Mouse (Mus musculus): ENCODE results near the gene Cep95. TPM values are rescaled to one million over a fixed set of nuclear protein-coding genes. Genes with fewer than 3 reads are reported as not detected.
"Not testable (repeated sequence)": the region's sequence is repeated elsewhere in the genome, so short reads cannot be mapped to it uniquely, and the experiment has no call there.

Cep95 gene
- polyA plus RNA-seq (2016; fragmentation: Nextera tagmentation; extraction: Ambion mirVana) = 22.8 and 25.6 TPM in 2 replicates

GRCm38 (mm10) chr11:106788775-106789459 is at the start of gene Cep95, which contains the start of gene Ddx5:
TSS of gene Cep95 (plus strand) at chr11:106789252.
TSS of gene Ddx5 (minus strand) at chr11:106789185.
- Histone ChIP-seq H3K27me3 (no peaks in the 10 kb centered on the region), H3K4me2 (replicated peaks) (peak within 1 kb of the TSS; percentile 72), H3K9me3 (no peaks in the 10 kb centered on the region), H3K9ac (replicated peaks) (peak within 1 kb of the TSS; percentile 99), H3K27ac (replicated peaks) (peak within 1 kb of the TSS; percentile 98), H3K36me3 (peaks cover 42% of the 10 kb centered on the region), H3K4me1 (peaks cover 24% of the 10 kb centered on the region), H3K4me3 (peak within 1 kb of the TSS; percentile 97)
- 0% methylated on average over 58 of the region's 58 CpGs for WGBS
- peak; percentile 91 for ATAC-seq (ENCODE audit: low FRiP score, low read depth)

- H3K4me3 ChIP-seq; H3K36me3 ChIP-seq; H3K9ac ChIP-seq (replicated peaks); H3K9me3 ChIP-seq; ATAC-seq (ENCODE audit: low FRiP score, low read depth); H3K27me3 ChIP-seq; H3K4me2 ChIP-seq (replicated peaks); H3K27ac ChIP-seq (replicated peaks): not testable (repeated sequence)
- 93% methylated on average over 5 of the region's 8 CpGs for WGBS
- peaks cover 24% of the 10 kb centered on the region for H3K4me1 ChIP-seq
Observed at GRCm38 (mm10) chr11:106740724-106741123, 48.3 kb upstream of the Cep95 start.

- H3K27ac ChIP-seq (replicated peaks) = no peak overlapping the region
- H3K36me3 ChIP-seq = no peaks in the 10 kb centered on the region
- H3K4me1 ChIP-seq = peaks cover 22% of the 10 kb centered on the region
- no peak overlapping the region for H3K4me2 ChIP-seq (replicated peaks)
- H3K4me3 ChIP-seq = no peak overlapping the region
- H3K27me3 ChIP-seq = no peaks in the 10 kb centered on the region
- H3K9ac ChIP-seq (replicated peaks) = no peak overlapping the region
- ATAC-seq (ENCODE audit: low FRiP score, low read depth) = no peak
- H3K9me3 ChIP-seq = no peaks in the 10 kb centered on the region
- 40% methylated on average over 6 of the region's 6 CpGs for WGBS
Observed at GRCm38 (mm10) chr11:106741232-106741631, 47.8 kb upstream of the Cep95 start.

GRCm38 (mm10) chr11:106741826-106742225 is 47.2 kb upstream of the Cep95 start:
- ATAC-seq (ENCODE audit: low FRiP score, low read depth) = no peak
- Histone ChIP-seq H3K9me3 (no peaks in the 10 kb centered on the region), H3K4me1 (peaks cover 16% of the 10 kb centered on the region), H3K9ac (replicated peaks) (no peak overlapping the region), H3K27me3 (no peaks in the 10 kb centered on the region), H3K36me3 (no peaks in the 10 kb centered on the region), H3K4me2 (replicated peaks) (no peak overlapping the region), H3K4me3 (no peak overlapping the region), H3K27ac (replicated peaks) (no peak overlapping the region)
- 89% methylated on average over 3 of the region's 3 CpGs for WGBS

GRCm38 (mm10) chr11:106742388-106742841 is 46.6 kb upstream of the Cep95 start:
- WGBS = 60% methylated on average over 6 of the region's 6 CpGs
- no peak overlapping the region for H3K4me3 ChIP-seq
- no peak overlapping the region for H3K9ac ChIP-seq (replicated peaks)
- no peaks in the 10 kb centered on the region for H3K36me3 ChIP-seq
- no peaks in the 10 kb centered on the region for H3K9me3 ChIP-seq
- no peaks in the 10 kb centered on the region for H3K27me3 ChIP-seq
- ATAC-seq (ENCODE audit: low FRiP score, low read depth) = no peak
- H3K4me1 ChIP-seq = peaks cover 10% of the 10 kb centered on the region
- no peak overlapping the region for H3K27ac ChIP-seq (replicated peaks)
- H3K4me2 ChIP-seq (replicated peaks) = no peak overlapping the region

- Histone ChIP-seq H3K9ac (replicated peaks) (no peak overlapping the region), H3K4me1 (peaks cover 5% of the 10 kb centered on the region), H3K9me3 (no peaks in the 10 kb centered on the region), H3K27me3 (no peaks in the 10 kb centered on the region), H3K4me3 (no peak overlapping the region), H3K36me3 (no peaks in the 10 kb centered on the region), H3K27ac (replicated peaks) (no peak overlapping the region), H3K4me2 (replicated peaks) (no peak overlapping the region)
- 93% methylated on average over 5 of the region's 5 CpGs for WGBS
- no peak for ATAC-seq (ENCODE audit: low FRiP score, low read depth)
Observed at GRCm38 (mm10) chr11:106744949-106745348, 44.1 kb upstream of the Cep95 start.

- 96% methylated on average over 7 of the region's 7 CpGs for WGBS
- H3K27me3 ChIP-seq; H3K4me3 ChIP-seq; H3K9me3 ChIP-seq; H3K36me3 ChIP-seq; H3K9ac ChIP-seq (replicated peaks); ATAC-seq (ENCODE audit: low FRiP score, low read depth); H3K27ac ChIP-seq (replicated peaks); H3K4me2 ChIP-seq (replicated peaks); H3K4me1 ChIP-seq: not testable (repeated sequence)
Observed at GRCm38 (mm10) chr11:106749557-106750120, 39.4 kb upstream of the Cep95 start.

- Histone ChIP-seq H3K4me3 (no peak within 1 kb of the TSS), H3K27me3 (no peaks in the 10 kb centered on the region), H3K36me3 (no peaks in the 10 kb centered on the region), H3K27ac (replicated peaks) (no peak within 1 kb of the TSS), H3K9ac (replicated peaks) (no peak within 1 kb of the TSS), H3K4me2 (replicated peaks) (no peak within 1 kb of the TSS), H3K9me3 (no peaks in the 10 kb centered on the region), H3K4me1 (no peaks in the 10 kb centered on the region)
- WGBS = 87% methylated on average over 13 of the region's 13 CpGs
- no peak for ATAC-seq (ENCODE audit: low FRiP score, low read depth)
Observed at GRCm38 (mm10) chr11:106750121-106750751, 38.8 kb upstream of the Cep95 start, which contains the start of gene Pecam1. TSS of gene Pecam1 (minus strand) at chr11:106750628.

- H3K4me2 ChIP-seq (replicated peaks) = no peak within 1 kb of the TSS
- WGBS = 90% methylated on average over 17 of the region's 17 CpGs
- H3K4me3 ChIP-seq = no peak within 1 kb of the TSS
- H3K4me1 ChIP-seq = no peaks in the 10 kb centered on the region
- H3K27ac ChIP-seq (replicated peaks) = no peak within 1 kb of the TSS
- H3K27me3 ChIP-seq = no peaks in the 10 kb centered on the region
- H3K36me3 ChIP-seq = no peaks in the 10 kb centered on the region
- no peak within 1 kb of the TSS for H3K9ac ChIP-seq (replicated peaks)
- no peak for ATAC-seq (ENCODE audit: low FRiP score, low read depth)
- H3K9me3 ChIP-seq = no peaks in the 10 kb centered on the region
Observed at GRCm38 (mm10) chr11:106751039-106752018, 37.7 kb upstream of the Cep95 start, which contains the start of gene Milr1. TSS of gene Milr1 (plus strand) at chr11:106751226.

- WGBS = 89% methylated on average over 7 of the region's 7 CpGs
- H3K4me2 ChIP-seq (replicated peaks) = no peak overlapping the region
- no peaks in the 10 kb centered on the region for H3K9me3 ChIP-seq
- no peaks in the 10 kb centered on the region for H3K4me1 ChIP-seq
- H3K36me3 ChIP-seq = no peaks in the 10 kb centered on the region
- no peak overlapping the region for H3K4me3 ChIP-seq
- no peak for ATAC-seq (ENCODE audit: low FRiP score, low read depth)
- H3K9ac ChIP-seq (replicated peaks) = no peak overlapping the region
- H3K27me3 ChIP-seq = no peaks in the 10 kb centered on the region
- no peak overlapping the region for H3K27ac ChIP-seq (replicated peaks)
Observed at GRCm38 (mm10) chr11:106752103-106752502, 36.9 kb upstream of the Cep95 start.

GRCm38 (mm10) chr11:106753314-106753713 is 35.7 kb upstream of the Cep95 start:
- Histone ChIP-seq H3K9me3 (no peaks in the 10 kb centered on the region), H3K4me2 (replicated peaks) (no peak overlapping the region), H3K27me3 (no peaks in the 10 kb centered on the region), H3K36me3 (no peaks in the 10 kb centered on the region), H3K4me3 (no peak overlapping the region), H3K27ac (replicated peaks) (no peak overlapping the region), H3K4me1 (no peaks in the 10 kb centered on the region), H3K9ac (replicated peaks) (no peak overlapping the region)
- ATAC-seq (ENCODE audit: low FRiP score, low read depth) = no peak
- 86% methylated on average over 6 of the region's 6 CpGs for WGBS

Measured in midbrain, embryonic 12.5 days (tissue).